Mouse (Mus musculus): Measurements from ENCODE around the gene Gpr155.

DNA sequence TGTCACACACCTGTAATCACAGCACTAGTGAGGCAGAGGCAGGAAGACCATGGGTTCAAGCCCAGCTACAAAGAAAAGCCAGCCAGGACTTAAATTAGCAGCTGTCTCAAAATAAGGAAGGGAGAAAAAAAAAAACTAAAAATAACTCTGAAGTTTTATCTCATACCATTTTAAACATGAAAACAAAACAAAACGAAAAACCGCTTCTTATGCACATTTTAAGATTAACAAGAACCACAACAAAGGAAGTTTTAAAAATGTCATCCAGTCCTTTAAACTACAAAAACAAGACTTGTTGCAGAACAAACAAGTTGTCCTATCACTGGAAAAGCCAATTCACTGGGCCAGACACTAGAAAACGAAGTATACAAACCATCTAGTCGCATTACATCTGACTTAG, 1.2 kb downstream of the Gpr155 start:
- no peak for TF ChIP-seq CTCF (IDR thresholded peaks at IDR 0.05 in 2 of 3, conservative IDR thresholded peaks at IDR 0.05 in 1 of 3; ENCODE audit: control insufficient read depth in 1 of 3, insufficient read depth in 1 of 3, low read depth in 2 of 3, low read length in 3 of 3, poor library complexity in 1 of 3, severe bottlenecking in 1 of 3)
- no peak for TF ChIP-seq SMC3 (IDR thresholded peaks at IDR 0.05; ENCODE audit: low read depth, low read length)
- TF ChIP-seq POLR2AphosphoS5 (IDR thresholded peaks at IDR 0.05; ENCODE audit: borderline replicate concordance, low read depth, low read length) = no peak
- no peak for TF ChIP-seq USF1 (IDR thresholded peaks at IDR 0.05; ENCODE audit: low read depth, low read length)
- no peak for TF ChIP-seq POLR2A (IDR thresholded peaks at IDR 0.05; ENCODE audit: control insufficient read depth in 1 of 2, insufficient read depth in 1 of 2, low read depth in 1 of 2, low read length in 2 of 2, poor library complexity in 1 of 2)
- TF ChIP-seq CHD1 (IDR thresholded peaks at IDR 0.05; ENCODE audit: low read depth, low read length) = no peak
- no peak for TF ChIP-seq HCFC1 (IDR thresholded peaks at IDR 0.05; ENCODE audit: low read depth, low read length)
- TF ChIP-seq POLR2AphosphoS2 (IDR thresholded peaks at IDR 0.05; ENCODE audit: low read length) = no peak
- no peak for TF ChIP-seq RCOR1 (IDR thresholded peaks at IDR 0.05; ENCODE audit: low read depth, low read length)
- TF ChIP-seq BHLHE40 (IDR thresholded peaks at IDR 0.05; ENCODE audit: borderline replicate concordance, low read depth, low read length) = no peak
- TF ChIP-seq SIN3A (IDR thresholded peaks at IDR 0.05; ENCODE audit: low read length) = 0 out of 2 replicates have a peak, but pooled peaks have one; percentile 29
- no peak for TF ChIP-seq EP300 (IDR thresholded peaks at IDR 0.05; ENCODE audit: low read depth in 1 of 2, low read length in 2 of 2)
- TF ChIP-seq ETS1 (IDR thresholded peaks at IDR 0.05; ENCODE audit: low read depth, low read length) = peak; percentile 48; the same call in 1 of the 2 replicates
- TF ChIP-seq MEF2A (IDR thresholded peaks at IDR 0.05; ENCODE audit: extremely low read depth, insufficient replicate concordance, low read depth, low read length, poor library complexity, severe bottlenecking) = peak; percentile 72; the same call in 1 of the 2 replicates

Data from MEL (cell line).